Mouse (Mus musculus) CH12.LX (cell line): Measurements from ENCODE around the gene March10. TPM values are rescaled to one million over a fixed set of nuclear protein-coding genes. Genes with fewer than 3 reads are reported as not detected.

ENCODE experiments used
- DNase-seq: peaks from one replicate; pipeline ENCODE4 v3.0.0-alpha.2; 2013; ENCODE audit errors: extremely low read depth
- H3K27ac ChIP-seq: 2 replicates; pipeline ENCODE4 v1.5.1; 2012; ENCODE audit warnings: low read depth, mild to moderate bottlenecking, control low read depth, moderate library complexity; ENCODE audit not compliant: insufficient read depth
- H3K27me3 ChIP-seq: replicated peaks from 2 replicates; pipeline ENCODE3; 2012; ENCODE audit warnings: inconsistent platforms
- H3K36me3 ChIP-seq, 2 experiments: replicated peaks in 1 of 2; 2 replicates each; pipeline versions ENCODE3 to v1.6.1; 2012; ENCODE audit warnings: inconsistent platforms in 1 of 2, low read length in 1 of 2, mild to moderate bottlenecking in 1 of 2, mixed read lengths in 1 of 2, moderate library complexity in 1 of 2; ENCODE audit not compliant: control insufficient read depth in 1 of 2, insufficient read depth in 1 of 2
- H3K4me1 ChIP-seq, 2 experiments: 2 replicates each; pipeline ENCODE4 v1.6.1; 2012; ENCODE audit warnings: inconsistent platforms in 1 of 2, moderate library complexity in 1 of 2; ENCODE audit not compliant: insufficient read depth in 2 of 2, control insufficient read depth in 1 of 2
- H3K4me2 ChIP-seq: 2 replicates; pipeline ENCODE4 v1.6.1; 2012; ENCODE audit warnings: low read depth, mild to moderate bottlenecking, control low read depth; ENCODE audit not compliant: poor library complexity, insufficient read depth, severe bottlenecking
- H3K4me3 ChIP-seq, 3 experiments: fragments of 150-350 bp in 1 of 3; sonication (generic) in 1 of 3; replicated peaks in 1 of 3; 2 replicates each; pipeline versions ENCODE3 to v1.5.1; 2011 to 2012; ENCODE audit warnings: low read depth in 2 of 3, low read length in 2 of 3, mild to moderate bottlenecking in 2 of 3, moderate library complexity in 2 of 3, control low read depth in 1 of 3, improper control_type of control experiment in 1 of 3, inconsistent platforms in 1 of 3, mixed read lengths in 1 of 3; ENCODE audit not compliant: poor library complexity in 1 of 3
- H3K79me2 ChIP-seq: replicated peaks from 2 replicates; pipeline ENCODE4 v1.6.1; 2012; ENCODE audit warnings: mild to moderate bottlenecking, moderate library complexity; ENCODE audit not compliant: control insufficient read depth, poor library complexity, insufficient read depth, severe bottlenecking; ENCODE audit errors: extremely low read depth
- H3K9ac ChIP-seq: 2 replicates; pipeline ENCODE4 v1.6.1; 2012; ENCODE audit warnings: low read depth, mild to moderate bottlenecking, control low read depth, moderate library complexity; ENCODE audit not compliant: insufficient read depth
- H3K9me3 ChIP-seq: replicated peaks from 2 replicates; pipeline ENCODE3; 2012; ENCODE audit warnings: low read length, inconsistent platforms, mixed read lengths
- CHD2 ChIP-seq: IDR thresholded peaks from 2 replicates; pipeline ENCODE4 v1.6.1; 2011; ENCODE audit warnings: low read length, improper control_type of control experiment
- CTCF ChIP-seq, 2 experiments: IDR thresholded peaks in 1 of 2; conservative IDR thresholded peaks in 1 of 2; 2 replicates each; pipeline ENCODE4 v1.5.1; 2011 to 2012; ENCODE audit warnings: low read depth in 2 of 2, low read length in 2 of 2, improper control_type of control experiment in 1 of 2, inconsistent platforms in 1 of 2, mild to moderate bottlenecking in 1 of 2, moderate library complexity in 1 of 2
- E2F4 ChIP-seq: IDR thresholded peaks from 2 replicates; pipeline ENCODE4 v1.6.1; 2011; ENCODE audit warnings: low read depth, low read length, improper control_type of control experiment; ENCODE audit not compliant: insufficient replicate concordance
- ELF1 ChIP-seq: IDR thresholded peaks from 2 replicates; pipeline ENCODE4 v1.6.1; 2014; ENCODE audit warnings: low read depth, mild to moderate bottlenecking, inconsistent platforms, low read length, improper control_type of control experiment
- HCFC1 ChIP-seq: IDR thresholded peaks from 2 replicates; pipeline ENCODE4 v1.6.1; 2012; ENCODE audit warnings: low read depth, mild to moderate bottlenecking, inconsistent platforms, low read length, improper control_type of control experiment
- JUN ChIP-seq: IDR thresholded peaks from 2 replicates; pipeline ENCODE4 v1.6.1; 2011; ENCODE audit warnings: low read depth, mild to moderate bottlenecking, low read length, improper control_type of control experiment, moderate library complexity; ENCODE audit not compliant: insufficient read depth
- JUND ChIP-seq: conservative IDR thresholded peaks from 2 replicates; pipeline ENCODE4 v1.6.1; 2011; ENCODE audit warnings: low read depth, low read length, improper control_type of control experiment
- MAX ChIP-seq: IDR thresholded peaks from 2 replicates; pipeline ENCODE4 v1.6.1; 2011; ENCODE audit warnings: low read length, improper control_type of control experiment
- MYC ChIP-seq: IDR thresholded peaks from 2 replicates; pipeline ENCODE4 v1.6.1; 2011; ENCODE audit warnings: low read depth, mild to moderate bottlenecking, improper control_type of control experiment, low read length
- RAD21 ChIP-seq: IDR thresholded peaks from 2 replicates; pipeline ENCODE4 v1.6.1; 2011; ENCODE audit warnings: low read depth, mild to moderate bottlenecking, low read length, improper control_type of control experiment, moderate library complexity
- RCOR1 ChIP-seq: conservative IDR thresholded peaks from 2 replicates; pipeline ENCODE4 v1.6.1; 2012; ENCODE audit warnings: low read depth, mild to moderate bottlenecking, inconsistent platforms, low read length, improper control_type of control experiment
- SMC3 ChIP-seq: IDR thresholded peaks from 2 replicates; pipeline ENCODE4 v1.6.1; 2011; ENCODE audit warnings: low read depth, low read length, improper control_type of control experiment
- TCF12 ChIP-seq: IDR thresholded peaks from 2 replicates; pipeline ENCODE4 v1.6.1; 2014; ENCODE audit warnings: low read depth, mild to moderate bottlenecking, inconsistent platforms, low read length, improper control_type of control experiment
- USF2 ChIP-seq: conservative IDR thresholded peaks from 2 replicates; pipeline ENCODE4 v1.6.1; 2011; ENCODE audit warnings: low read depth, low read length, improper control_type of control experiment
- ZC3H11A ChIP-seq: IDR thresholded peaks from 2 replicates; pipeline ENCODE4 v1.6.1; 2012; ENCODE audit warnings: low read depth, mild to moderate bottlenecking, inconsistent platforms, low read length, improper control_type of control experiment
- dilution Hi-C: fragments of 300-500 bp; cut with MboI; formaldehyde crosslinking; loops from 2 replicates; pipeline ENCODE4 v1.14.3; 2020; ENCODE audit warnings: low sequenced_read_pairs; ENCODE audit not compliant: extremely low pct_unique_long_range_greater_than_20kb, extremely low pct_ligation_motif_present
- in situ Hi-C: fragments of 300-500 bp; cut with MboI; formaldehyde crosslinking; loops from 3 replicates; pipeline ENCODE4 v1.14.3; 2019; ENCODE audit warnings: low sequenced_read_pairs, low pct_ligation_motif_present, low pct_unique_long_range_greater_than_20kb, mixed read lengths
- polyA plus RNA-seq: library from polyadenylated mRNA; unstranded; fragments of >175 nt; gene quantifications from 2 replicates; pipeline ENCODE4 v1.2.1, GENCODE M21; 2012; ENCODE audit warnings: low read depth; ENCODE audit not compliant: insufficient read length
- total RNA-seq, 2 experiments: library from RNA; depleted of rRNA; stranded (reverse); fragments of 300-350 nt in 1 of 2; fragments of >200 nt in 1 of 2; gene quantifications; 2 replicates each; pipeline ENCODE4 v1.2.3; 2012 to 2014

March10 gene
- total and polyA plus RNA-seq, 3 experiments: not detected

- H3K4me2 ChIP-seq: no peak overlapping the region
Observed at GRCm38 (mm10) chr11:105407846-105408441, 48.6 kb downstream of the March10 start.

DNA sequence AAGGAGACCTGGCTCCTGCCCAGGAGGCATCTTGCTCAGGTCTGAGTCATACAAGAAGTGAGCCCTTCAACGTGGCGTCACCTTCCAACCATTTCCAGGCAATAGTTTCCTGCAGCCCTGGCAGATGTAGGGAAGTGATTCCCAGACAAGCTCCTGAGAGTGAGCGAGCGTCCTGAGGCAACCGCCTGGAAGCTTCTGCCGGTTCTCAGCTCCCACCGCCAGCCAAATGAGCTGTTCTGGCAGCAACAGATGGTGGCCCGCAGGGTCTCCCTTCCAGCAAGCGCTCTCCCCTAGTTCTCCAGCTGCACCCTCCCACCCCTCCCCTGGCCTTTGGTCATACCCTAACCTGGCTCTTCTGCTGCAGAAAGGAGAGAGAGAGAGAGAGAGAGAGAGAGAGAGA lies 54.2 kb downstream of the March10 start:
- no peak for TF ChIP-seq HCFC1
- TF ChIP-seq E2F4: no peak
- in situ Hi-C loops (no loop called here), dilution Hi-C loops (no loop called here)
- no peak overlapping the region for H3K9ac ChIP-seq
- no peak for DNase-seq
- no peaks in the 10 kb centered on the region for H3K79me2 ChIP-seq
- H3K27ac ChIP-seq: no peak overlapping the region
- no peak overlapping the region for H3K4me3 ChIP-seq
- H3K9me3 ChIP-seq: peaks cover 2% of the 10 kb centered on the region
- H3K36me3 ChIP-seq: no peaks in the 10 kb centered on the region
- H3K4me2 ChIP-seq: no peak overlapping the region
- no peaks in the 10 kb centered on the region for H3K27me3 ChIP-seq
- no peaks in the 10 kb centered on the region for H3K4me1 ChIP-seq

More at GRCm38 (mm10) chr11:105407846-105408441, 48.6 kb downstream of the March10 start:
- Histone ChIP-seq H3K9ac (no peak overlapping the region), H3K27me3 (peaks cover 3% of the 10 kb centered on the region), H3K4me3 (no peak overlapping the region), H3K9me3 (peaks cover 2% of the 10 kb centered on the region), H3K27ac (no peak overlapping the region), H3K79me2 (no peaks in the 10 kb centered on the region), H3K4me1 (peaks cover 5 to 21% of the 10 kb centered on the region in 2 experiments), H3K36me3 (no peaks in the 10 kb centered on the region)
- DNase-seq: no peak
- TF ChIP-seq E2F4 (no peak), MYC (no peak), ZC3H11A (no peak), USF2 (no peak), ELF1 (no peak), CTCF (conservative IDR thresholded peaks at IDR 0.05 in 1 of 2, IDR thresholded peaks at IDR 0.05 in 1 of 2; ENCODE audit: low read depth in 2 of 2, low read length in 2 of 2) (no peak), CHD2 (no peak), JUN (no peak), SMC3 (no peak)
- in situ Hi-C loops: no loop called here
- dilution Hi-C loops: no loop called here

DNA sequence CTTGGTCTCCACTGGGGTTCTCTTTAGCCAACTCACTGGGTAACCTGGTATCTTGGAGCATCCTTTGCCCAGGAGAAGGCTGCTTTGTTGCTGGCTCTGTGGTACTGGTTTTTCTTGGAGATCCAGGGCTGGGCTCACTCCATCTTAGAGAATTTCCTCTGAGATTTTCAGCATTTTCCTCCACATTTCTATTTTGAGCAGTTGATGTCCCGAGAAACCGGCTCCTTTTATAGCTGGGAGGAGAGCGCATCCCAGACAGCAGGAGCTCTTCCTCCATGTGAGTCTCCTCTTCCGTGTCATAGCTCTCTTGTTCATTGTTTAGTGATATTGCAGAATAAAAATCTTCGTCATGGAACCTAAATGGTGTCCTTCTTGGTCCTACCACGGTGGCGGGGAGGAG lies 66.2 kb downstream of the March10 start:
- Histone ChIP-seq H3K79me2 (no peaks in the 10 kb centered on the region), H3K9ac (no peak overlapping the region), H3K27ac (no peak overlapping the region), H3K9me3 (peaks cover 4% of the 10 kb centered on the region), H3K4me2 (no peak overlapping the region), H3K27me3 (no peaks in the 10 kb centered on the region), H3K4me1 (peaks cover 0 to 4% of the 10 kb centered on the region in 2 experiments; a peak in 2 of 4 replicates), H3K36me3 (no peaks in the 10 kb centered on the region), H3K4me3 (no peak overlapping the region)
- no peak for TF ChIP-seq JUND
- TF ChIP-seq RAD21: no peak
- no peak for TF ChIP-seq MAX
- no peak for TF ChIP-seq RCOR1
- TF ChIP-seq JUN: no peak
- TF ChIP-seq TCF12: no peak
- dilution Hi-C loops: no loop called here
- DNase-seq: no peak
- in situ Hi-C loops: no loop called here
